Mouse (Mus musculus) kidney, postnatal 0 days (tissue): ENCODE results near the gene Arhgef28. TPM values are rescaled to one million over a fixed set of nuclear protein-coding genes. Genes with fewer than 3 reads are reported as not detected.
A peak's percentile ranks its signal among the peaks of the same experiment; 100 is the strongest.

ENCODE experiments used
- ATAC-seq: fragments of 200-750 bp; cut with Nextera tagmentation; replicated peaks from 2 replicates; pipeline ENCODE4 v1.8.0; 2017; ENCODE audit warnings: low read depth, moderate number of reproducible peaks, moderate TSS enrichment, moderate library complexity; ENCODE audit not compliant: low FRiP score
- DNase-seq: peaks from one replicate; pipeline ENCODE4 v3.0.0-alpha.2; 2016; ENCODE audit warnings: low spot score
- H3K27ac ChIP-seq: fragments of 300-500 bp; sonication (generic); 2 replicates; pipeline ENCODE4 v1.5.1; 2014; ENCODE audit warnings: mild to moderate bottlenecking
- H3K27me3 ChIP-seq: fragments of 300-500 bp; sonication (generic); 2 replicates; pipeline ENCODE4 v1.6.1; 2014; ENCODE audit warnings: low read length, mixed read lengths; ENCODE audit not compliant: insufficient read depth
- H3K36me3 ChIP-seq: fragments of 300-500 bp; sonication (generic); 2 replicates; pipeline ENCODE4 v1.6.1; 2014; ENCODE audit warnings: low read length, mixed read lengths; ENCODE audit not compliant: insufficient read depth
- H3K4me1 ChIP-seq: fragments of 300-500 bp; sonication (generic); replicated peaks from 2 replicates; pipeline ENCODE4 v1.6.1; 2014; ENCODE audit warnings: antibody characterized with exemption, low read length, mixed read lengths; ENCODE audit not compliant: insufficient read depth
- H3K4me2 ChIP-seq: fragments of 300-500 bp; sonication (generic); 2 replicates; pipeline ENCODE4 v1.6.1; 2014; ENCODE audit warnings: mild to moderate bottlenecking, low read length, moderate library complexity, mixed read lengths
- H3K4me3 ChIP-seq: fragments of 300-500 bp; sonication (generic); replicated peaks from 2 replicates; pipeline ENCODE4 v1.5.1; 2014; ENCODE audit warnings: low read depth, low read length
- H3K9ac ChIP-seq: fragments of 300-500 bp; sonication (generic); 2 replicates; pipeline ENCODE4 v1.6.1; 2014; ENCODE audit warnings: low read depth, low read length
- H3K9me3 ChIP-seq: fragments of 300-500 bp; sonication (generic); replicated peaks from 2 replicates; pipeline ENCODE4 v1.6.1; 2016; ENCODE audit warnings: low read length, inconsistent platforms, mixed read lengths
- CTCF ChIP-seq: IDR thresholded peaks from 2 replicates; pipeline ENCODE4 v1.5.1; 2016; ENCODE audit warnings: antibody characterized with exemption, low read depth, mild to moderate bottlenecking, moderate library complexity
- WGBS: fragments of 180-500 bp; shearing (Covaris S2); extraction: QIAGEN DNeasy Blood & Tissue Kit; methylation state at CpG from one replicate; pipeline ENCODE4 v1.1.7; 2014; 5-methylcytosine and 5-hydroxymethylcytosine counted together
- polyA plus RNA-seq: library from polyadenylated mRNA; unstranded; fragments of >200 nt; fragmentation: Nextera tagmentation; extraction: Ambion mirVana; gene quantifications from 2 replicates; pipeline ENCODE4 v1.2.1, GENCODE M21; 2015

The Arhgef28 gene
- polyA plus RNA-seq, 1 experiment from 2014 or later, result 58.3 TPM

DNA sequence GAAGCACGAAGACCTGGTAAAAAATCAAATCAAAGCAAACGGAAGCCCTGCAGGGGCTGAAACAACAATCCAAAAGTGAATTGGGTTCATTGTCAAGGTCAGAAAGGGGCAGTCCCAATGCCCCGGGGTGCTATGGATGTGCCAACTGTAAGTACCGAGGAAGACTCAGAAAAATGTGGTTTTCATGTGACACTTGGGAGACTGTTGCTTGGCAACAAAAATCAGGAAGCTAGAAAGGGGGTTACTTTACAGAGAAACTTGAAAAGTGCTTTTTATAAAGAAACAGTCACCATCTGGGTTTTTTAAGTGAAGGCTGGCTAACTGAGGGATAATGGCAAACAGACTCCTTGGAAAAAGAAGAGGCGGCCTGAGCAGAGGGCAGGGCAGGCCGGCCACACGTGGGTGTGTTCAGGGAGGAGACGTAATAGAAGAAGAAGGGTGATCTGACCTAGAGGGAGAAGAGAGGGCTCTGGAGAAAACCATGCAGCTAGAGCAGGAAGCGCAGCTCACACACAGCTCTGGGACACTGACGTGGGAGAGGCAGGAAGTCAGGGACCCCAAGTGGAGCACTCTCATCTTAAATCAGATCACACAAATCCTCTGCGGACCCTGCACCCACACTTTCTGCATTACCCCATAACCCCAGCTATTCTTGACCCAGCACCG is 70.2 kb downstream of the Arhgef28 start:
- Histone ChIP-seq H3K27me3 (no peaks in the 10 kb centered on the region), H3K4me2 (no peak overlapping the region), H3K9ac (no peak overlapping the region), H3K27ac (0 out of 2 replicates have a peak overlapping the region, but pooled peaks have one; percentile 13), H3K36me3 (no peaks in the 10 kb centered on the region), H3K4me3 (no peak overlapping the region), H3K4me1 (peaks cover 12% of the 10 kb centered on the region; the same call in 1 of the 2 replicates), H3K9me3 (no peaks in the 10 kb centered on the region)
- ATAC-seq (no peak), DNase-seq (peak; percentile 70)
- WGBS, result 23% methylated on average over 12 of the region's 12 CpGs
- no peak for TF ChIP-seq CTCF

DNA sequence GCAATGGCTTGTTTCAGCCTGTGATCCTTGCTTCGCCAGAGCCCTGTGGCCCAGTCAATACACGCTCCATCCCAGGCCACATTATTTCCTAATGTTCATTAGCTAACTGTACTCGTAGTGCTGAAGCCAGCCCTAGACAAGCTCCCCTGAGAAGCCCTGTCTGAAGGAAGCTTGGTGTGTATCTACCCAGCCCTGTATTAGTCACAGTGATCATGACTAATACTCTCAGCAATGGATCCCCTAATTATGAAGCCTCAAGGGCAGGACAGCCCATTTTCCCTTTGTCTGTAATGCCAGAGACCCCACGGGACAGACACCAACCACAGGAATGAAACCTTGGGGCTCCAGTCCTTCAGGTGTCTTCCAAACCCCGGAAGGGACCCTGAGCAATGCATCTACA is 73.3 kb downstream of the Arhgef28 start:
- WGBS, result 84% methylated on average over 5 of the region's 5 CpGs
- Histone ChIP-seq H3K9ac (no peak overlapping the region), H3K27ac (no peak overlapping the region), H3K4me1 (peaks cover 12% of the 10 kb centered on the region; the same call in 1 of the 2 replicates), H3K9me3 (no peaks in the 10 kb centered on the region), H3K4me2 (no peak overlapping the region), H3K36me3 (no peaks in the 10 kb centered on the region), H3K27me3 (no peaks in the 10 kb centered on the region), H3K4me3 (no peak overlapping the region)
- TF ChIP-seq CTCF, result no peak
- DNase-seq (no peak), ATAC-seq (no peak)

DNA sequence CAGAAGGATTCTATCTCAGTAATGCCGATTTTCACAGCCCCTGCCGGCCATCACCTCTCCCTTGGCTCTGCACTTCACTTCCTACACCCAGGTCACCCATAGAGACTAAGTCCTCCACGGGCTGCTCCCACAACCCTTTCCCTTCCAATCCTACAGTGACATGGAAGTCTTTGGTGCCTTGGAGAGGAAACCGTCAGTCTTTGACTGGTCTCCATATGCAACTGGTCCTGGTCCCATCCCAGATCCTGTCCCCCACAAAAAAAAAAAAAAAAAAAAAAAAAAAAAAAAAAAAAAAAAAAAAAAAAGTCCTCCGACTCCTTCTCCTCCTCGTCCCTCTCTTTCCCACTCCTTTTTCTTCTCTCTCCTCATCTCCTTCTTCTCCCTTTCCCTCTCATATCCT is 74.0 kb downstream of the Arhgef28 start:
- WGBS, result 78% methylated on average over 6 of the region's 6 CpGs
- DNase-seq (no peak), ATAC-seq (no peak)
- Histone ChIP-seq H3K9me3 (no peaks in the 10 kb centered on the region), H3K27me3 (no peaks in the 10 kb centered on the region), H3K4me2 (no peak overlapping the region), H3K27ac (no peak overlapping the region), H3K36me3 (no peaks in the 10 kb centered on the region), H3K9ac (no peak overlapping the region), H3K4me1 (peaks cover 12% of the 10 kb centered on the region; the same call in 1 of the 2 replicates), H3K4me3 (no peak overlapping the region)
- TF ChIP-seq CTCF, result no peak

DNA sequence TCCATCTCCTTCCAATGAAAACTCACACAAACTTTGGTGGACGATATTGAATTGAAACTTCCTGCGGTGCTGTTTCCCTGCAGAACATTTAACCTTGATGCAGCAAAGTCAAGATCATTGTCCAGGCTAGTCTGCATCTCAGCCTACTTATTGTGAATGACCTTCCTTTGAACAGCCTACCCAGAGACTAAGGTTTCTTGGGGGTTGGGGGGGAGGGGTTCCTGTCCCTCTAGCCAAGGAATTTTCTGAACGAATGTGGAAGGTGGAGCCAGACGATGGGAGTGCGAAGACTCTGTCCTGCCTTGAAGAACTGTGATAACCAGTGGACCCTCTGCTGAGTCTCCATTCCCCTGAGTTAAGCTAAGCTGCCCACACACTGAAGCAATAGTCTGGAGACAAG is 80.6 kb downstream of the Arhgef28 start:
- 64% methylated on average over 5 of the region's 5 CpGs for WGBS
- TF ChIP-seq CTCF, result no peak

DNA sequence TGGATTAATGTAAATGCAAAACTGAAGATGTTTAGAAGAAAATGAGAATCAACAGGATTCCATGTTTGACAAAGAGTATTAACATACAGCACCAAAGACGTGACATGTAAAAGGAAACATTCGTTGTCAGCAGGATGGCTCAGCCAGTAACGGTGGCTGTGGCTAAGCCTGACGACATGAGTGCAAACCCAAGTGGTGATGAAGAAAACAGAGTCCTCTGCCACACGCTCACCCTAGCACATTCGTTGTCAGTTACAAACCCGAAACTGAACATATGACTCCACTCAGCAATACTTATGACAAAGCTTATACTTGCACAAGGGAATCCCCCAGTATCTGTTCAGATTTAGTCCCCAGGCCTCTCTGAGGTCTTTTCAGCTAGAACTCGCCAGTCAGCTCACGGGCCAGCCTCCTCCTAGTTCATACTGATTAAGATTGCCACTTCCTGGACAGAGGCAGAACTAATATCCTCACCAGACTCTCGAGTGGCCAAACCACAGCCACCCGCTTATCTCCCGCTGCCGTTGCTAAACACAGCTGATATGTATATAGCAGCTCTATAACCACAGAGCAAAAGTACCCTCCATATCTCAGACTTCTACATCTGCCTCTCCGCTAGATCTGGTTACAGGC is 82.0 kb downstream of the Arhgef28 start:
- Histone ChIP-seq H3K4me3 (no peak overlapping the region), H3K9ac (no peak overlapping the region), H3K27me3 (no peaks in the 10 kb centered on the region), H3K4me1 (no peaks in the 10 kb centered on the region; the same call in 1 of the 2 replicates), H3K36me3 (no peaks in the 10 kb centered on the region), H3K4me2 (no peak overlapping the region), H3K27ac (no peak overlapping the region), H3K9me3 (no peaks in the 10 kb centered on the region)
- no peak for TF ChIP-seq CTCF
- 77% methylated on average over 14 of the region's 14 CpGs for WGBS
- DNase-seq (no peak), ATAC-seq (no peak)

More for the DNA sequence above, 80.6 kb downstream of the Arhgef28 start:
- DNase-seq (no peak), ATAC-seq (no peak)
- Histone ChIP-seq H3K4me2 (no peak overlapping the region), H3K4me3 (no peak overlapping the region), H3K9ac (no peak overlapping the region), H3K4me1 (no peaks in the 10 kb centered on the region; the same call in 1 of the 2 replicates), H3K36me3 (no peaks in the 10 kb centered on the region), H3K27me3 (no peaks in the 10 kb centered on the region), H3K27ac (peak overlapping the region; percentile 25; the same call in 1 of the 2 replicates), H3K9me3 (no peaks in the 10 kb centered on the region)

DNA sequence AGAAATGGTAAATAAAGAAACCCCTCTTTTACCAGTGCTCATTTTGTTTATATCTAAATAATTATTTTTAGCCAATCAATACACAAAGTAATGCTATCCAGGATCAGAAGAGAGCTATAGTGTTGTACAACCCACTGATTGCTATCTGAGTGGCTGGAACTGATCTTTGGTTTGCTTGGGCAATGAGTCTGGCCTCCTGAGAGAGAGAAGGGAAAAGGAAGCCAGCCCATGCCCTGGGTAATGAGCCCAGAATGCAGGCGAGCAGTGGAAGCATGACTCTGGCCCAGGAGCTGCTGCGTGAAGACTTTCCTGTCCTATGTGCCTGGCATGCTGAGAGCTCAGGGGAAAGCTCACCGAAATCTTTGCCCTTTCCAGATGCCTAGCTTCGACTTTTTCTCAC is 83.5 kb downstream of the Arhgef28 start:
- H3K4me1 ChIP-seq, result no peaks in the 10 kb centered on the region; the same call in 1 of the 2 replicates
- no peaks in the 10 kb centered on the region for H3K36me3 ChIP-seq
- no peak for ATAC-seq
- no peak for DNase-seq
- H3K27ac ChIP-seq, result no peak overlapping the region
- H3K9ac ChIP-seq, result no peak overlapping the region
- no peak overlapping the region for H3K4me2 ChIP-seq
- H3K27me3 ChIP-seq, result no peaks in the 10 kb centered on the region
- H3K9me3 ChIP-seq, result no peaks in the 10 kb centered on the region
- WGBS, result 75% methylated on average over 4 of the region's 4 CpGs
- no peak overlapping the region for H3K4me3 ChIP-seq
- no peak for TF ChIP-seq CTCF
